Mouse (Mus musculus) limb, embryonic 14.5 days (tissue): ENCODE results near the gene Wdr90. TPM values are rescaled to one million over a fixed set of nuclear protein-coding genes. Genes with fewer than 3 reads are reported as not detected.
A peak's percentile ranks its signal among the peaks of the same experiment; 100 is the strongest.

Experiments used
- ATAC-seq: fragments of 200-750 bp; cut with Nextera tagmentation; 2 replicates; pipeline ENCODE4 v1.8.0; 2017; ENCODE audit warnings: low read depth, moderate number of reproducible peaks, moderate TSS enrichment; ENCODE audit not compliant: low FRiP score
- DNase-seq: peaks from one replicate; pipeline ENCODE4 v3.0.0-alpha.2; 2015; ENCODE audit warnings: low spot score
- H3K27ac ChIP-seq: fragments of 300-500 bp; sonication (generic); replicated peaks from 2 replicates; pipeline ENCODE4 v1.5.1; 2014; ENCODE audit warnings: low read depth, mild to moderate bottlenecking, low read length, moderate library complexity, mixed read lengths
- H3K27me3 ChIP-seq: fragments of 300-500 bp; sonication (generic); 2 replicates; pipeline ENCODE4 v1.6.1; 2014; ENCODE audit warnings: low read length, mixed read lengths; ENCODE audit not compliant: control insufficient read depth, insufficient read depth
- H3K36me3 ChIP-seq: fragments of 300-500 bp; sonication (generic); 2 replicates; pipeline ENCODE4 v1.6.1; 2014; ENCODE audit warnings: mild to moderate bottlenecking, low read length, moderate library complexity, mixed read lengths; ENCODE audit not compliant: control insufficient read depth, insufficient read depth
- H3K4me1 ChIP-seq: fragments of 300-500 bp; sonication (generic); 2 replicates; pipeline ENCODE4 v1.6.1; 2014; ENCODE audit warnings: antibody characterized with exemption, low read length, mixed read lengths; ENCODE audit not compliant: control insufficient read depth, insufficient read depth
- H3K4me2 ChIP-seq: fragments of 300-500 bp; sonication (generic); replicated peaks from 2 replicates; pipeline ENCODE4 v1.6.1; 2014; ENCODE audit warnings: low read depth, mild to moderate bottlenecking, low read length, moderate library complexity; ENCODE audit not compliant: severe bottlenecking
- H3K4me3 ChIP-seq: fragments of 300-500 bp; sonication (generic); replicated peaks from 2 replicates; pipeline ENCODE4 v1.5.1; 2014; ENCODE audit warnings: low read length
- H3K9ac ChIP-seq: fragments of 300-500 bp; sonication (generic); 2 replicates; pipeline ENCODE4 v1.6.1; 2014; ENCODE audit warnings: mild to moderate bottlenecking, low read depth, low read length, moderate library complexity; ENCODE audit not compliant: severe bottlenecking
- H3K9me3 ChIP-seq: fragments of 300-500 bp; sonication (generic); 2 replicates; pipeline ENCODE4 v1.6.1; 2016; ENCODE audit warnings: low read length; ENCODE audit not compliant: control insufficient read depth
- POLR2A ChIP-seq: fragments of 200-500 bp; IDR thresholded peaks from 2 replicates; pipeline ENCODE4 v1.8.0; 2012; ENCODE audit warnings: inconsistent platforms, mild to moderate bottlenecking, moderate library complexity, borderline replicate concordance; ENCODE audit not compliant: insufficient read depth, insufficient read length; ENCODE audit errors: extremely low read depth
- WGBS: fragments of 180-500 bp; shearing (Covaris S2); extraction: QIAGEN DNeasy Blood & Tissue Kit; methylation state at CpG from one replicate; pipeline ENCODE4 v1.1.7; 2014; 5-methylcytosine and 5-hydroxymethylcytosine counted together
- polyA plus RNA-seq, 2 experiments: library from polyadenylated mRNA; depleted of rRNA in 1 of 2; stranded (reverse) in 1 of 2; unstranded in 1 of 2; fragments of >200 nt; fragmentation: Nextera tagmentation in 1 of 2; extraction: Ambion mirVana in 1 of 2; gene quantifications; 2 replicates each; pipeline versions ENCODE4 v1.2.1 to v1.2.3; 2012 to 2014

The Wdr90 gene
- polyA plus RNA-seq, 2 experiments: 18.1 to 68.0 TPM

- ATAC-seq: no peak
- DNase-seq: no peak
- no peak overlapping the region for H3K27ac ChIP-seq
- H3K9me3 ChIP-seq: no peaks in the 10 kb centered on the region
- peak overlapping the region; percentile 34 for H3K4me3 ChIP-seq
- WGBS: 37% methylated on average over 14 of the region's 23 CpGs
- H3K4me2 ChIP-seq: peak overlapping the region; percentile 75
- H3K9ac ChIP-seq: peak overlapping the region; percentile 53
- no peaks in the 10 kb centered on the region for H3K27me3 ChIP-seq
- peaks cover 49% of the 10 kb centered on the region for H3K36me3 ChIP-seq
- H3K4me1 ChIP-seq: peaks cover 40% of the 10 kb centered on the region
- TF ChIP-seq POLR2A: no peak
Measured at GRCm38 (mm10) chr17:25836397-25837075, 24.8 kb downstream of the Wdr90 start.

GRCm38 (mm10) chr17:25835816-25836215, 25.5 kb downstream of the Wdr90 start:
- H3K9ac ChIP-seq: no peak overlapping the region
- no peak overlapping the region for H3K4me2 ChIP-seq
- no peak overlapping the region for H3K27ac ChIP-seq
- TF ChIP-seq POLR2A: no peak
- 88% methylated on average over 16 of the region's 16 CpGs for WGBS
- peaks cover 47% of the 10 kb centered on the region for H3K4me1 ChIP-seq
- H3K36me3 ChIP-seq: peaks cover 49% of the 10 kb centered on the region
- no peaks in the 10 kb centered on the region for H3K27me3 ChIP-seq
- ATAC-seq (no peak), DNase-seq (no peak)
- H3K4me3 ChIP-seq: no peak overlapping the region
- no peaks in the 10 kb centered on the region for H3K9me3 ChIP-seq

DNA sequence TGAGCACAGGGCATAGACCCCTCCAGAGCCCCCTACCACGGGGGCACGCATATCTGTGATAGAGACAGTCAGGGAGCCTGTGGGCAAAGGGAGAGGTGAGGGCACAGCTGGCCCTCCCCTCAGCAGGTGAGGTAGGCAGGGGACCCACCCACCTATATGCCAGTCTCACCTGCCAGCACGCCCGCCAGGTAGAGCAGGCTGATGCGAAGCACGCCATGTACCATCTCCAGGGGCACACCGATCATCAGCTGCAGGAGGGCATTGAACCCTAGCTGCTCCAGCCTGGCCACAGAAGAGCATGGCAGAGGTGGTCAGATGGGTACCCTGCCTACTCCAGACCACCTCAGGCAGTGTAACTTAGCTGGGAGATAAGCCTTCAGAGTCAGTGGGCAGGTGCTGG, 26.0 kb downstream of the Wdr90 start:
- ATAC-seq: no peak
- peaks cover 49% of the 10 kb centered on the region for H3K36me3 ChIP-seq

GRCm38 (mm10) chr17:25834595-25835222, 26.6 kb downstream of the Wdr90 start:
- H3K9ac ChIP-seq: peak overlapping the region; percentile 77; the same call in 1 of the 2 replicates
- H3K4me1 ChIP-seq: peaks cover 51% of the 10 kb centered on the region
- no peaks in the 10 kb centered on the region for H3K9me3 ChIP-seq
- 83% methylated on average over 12 of the region's 12 CpGs for WGBS
- peak overlapping the region; percentile 85 for H3K4me3 ChIP-seq
- H3K36me3 ChIP-seq: peaks cover 49% of the 10 kb centered on the region
- TF ChIP-seq POLR2A: no peak
- DNase-seq: no peak
- ATAC-seq: no peak
- no peak overlapping the region for H3K27ac ChIP-seq
- no peaks in the 10 kb centered on the region for H3K27me3 ChIP-seq
- H3K4me2 ChIP-seq: peak overlapping the region; percentile 91

More for the DNA sequence above, 26.0 kb downstream of the Wdr90 start:
- WGBS: 87% methylated on average over 7 of the region's 7 CpGs
- no peak overlapping the region for H3K4me3 ChIP-seq
- TF ChIP-seq POLR2A: no peak
- H3K9me3 ChIP-seq: no peaks in the 10 kb centered on the region
- no peak overlapping the region for H3K4me2 ChIP-seq
- no peaks in the 10 kb centered on the region for H3K27me3 ChIP-seq
- H3K4me1 ChIP-seq: peaks cover 47% of the 10 kb centered on the region
- H3K9ac ChIP-seq: no peak overlapping the region
- H3K27ac ChIP-seq: no peak overlapping the region
- no peak for DNase-seq

DNA sequence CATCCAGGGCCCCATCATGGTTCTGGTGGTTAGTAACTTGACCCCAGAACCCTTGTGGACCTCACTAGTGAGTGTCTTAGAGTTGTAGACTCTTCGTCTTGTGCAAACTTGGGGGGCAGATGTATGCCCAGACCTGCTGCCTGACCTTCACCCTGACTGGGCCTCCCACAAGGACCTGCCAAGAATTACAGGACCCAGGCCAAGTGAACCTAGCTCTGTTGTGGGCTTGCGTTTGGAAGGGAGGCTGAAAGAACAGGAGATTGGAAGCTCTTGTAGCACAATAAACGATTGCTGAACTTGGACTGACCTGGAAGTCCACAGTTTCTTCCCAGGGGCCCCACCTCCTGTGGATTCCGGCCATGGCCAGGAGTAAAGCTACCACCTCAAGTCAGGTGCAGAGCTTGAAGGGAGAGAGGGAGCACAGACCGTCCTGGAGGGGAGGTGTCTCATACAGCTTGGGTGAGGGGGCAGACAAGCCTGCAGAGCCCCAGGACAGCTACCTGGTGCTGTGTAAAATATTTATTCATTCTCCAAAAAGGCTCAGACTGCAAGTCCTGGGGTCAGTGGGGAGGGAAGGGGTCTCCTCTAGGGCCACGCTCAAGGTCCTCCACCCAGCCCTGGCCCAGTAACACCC, 27.2 kb downstream of the Wdr90 start:
- Histone ChIP-seq H3K9me3 (no peaks in the 10 kb centered on the region), H3K36me3 (peaks cover 42% of the 10 kb centered on the region), H3K4me3 (peak overlapping the region; percentile 85), H3K27ac (peak overlapping the region; percentile 89; the same call in 1 of the 2 replicates), H3K9ac (peak overlapping the region; percentile 77), H3K4me2 (peak overlapping the region; percentile 91), H3K27me3 (no peaks in the 10 kb centered on the region), H3K4me1 (peaks cover 52% of the 10 kb centered on the region)
- WGBS: 34% methylated on average over 6 of the region's 6 CpGs
- TF ChIP-seq POLR2A: no peak
- ATAC-seq: no peak
- no peak for DNase-seq
